Mouse (Mus musculus): ENCODE results near the gene Cyb561d2. TPM values are rescaled to one million over a fixed set of nuclear protein-coding genes. Genes with fewer than 3 reads are reported as not detected.
A peak's percentile ranks its signal among the peaks of the same experiment; 100 is the strongest.

Cyb561d2 gene
- polyA plus RNA-seq, 1 experiment, result 47.7 TPM

DNA sequence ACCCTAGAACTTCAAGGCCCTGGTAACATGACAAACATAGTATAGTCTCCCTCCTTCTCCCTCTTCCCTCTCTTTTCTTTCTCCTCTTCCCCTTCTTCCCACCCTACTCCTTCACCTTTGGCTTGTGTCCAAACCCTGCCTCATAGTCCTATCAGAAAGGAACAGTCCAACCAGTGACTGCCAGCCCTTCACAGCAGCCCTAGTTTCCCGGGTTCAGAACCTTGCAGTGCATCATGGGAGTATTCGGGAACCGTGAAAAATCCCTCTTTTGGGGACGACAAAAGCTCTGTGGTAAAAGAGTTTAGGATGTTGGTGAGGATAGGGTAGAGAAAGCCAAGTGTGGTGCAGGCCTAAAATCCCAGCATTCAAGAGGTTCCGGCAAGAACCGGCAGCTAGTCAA, 21.7 kb downstream of the Cyb561d2 start:
- Histone ChIP-seq H3K4me1 (ENCODE audit: control insufficient read depth, insufficient read depth, insufficient read length, low read length) (peaks cover 16% of the 10 kb centered on the region), H3K4me3 (ENCODE audit: low read depth, low read length) (no peak overlapping the region), H3K27me3 (ENCODE audit: control insufficient read depth, insufficient read depth, low read length) (no peaks in the 10 kb centered on the region), H3K36me3 (ENCODE audit: control insufficient read depth, insufficient read depth, low read length) (no peaks in the 10 kb centered on the region), H3K27ac (ENCODE audit: insufficient read depth, low read depth, low read length) (no peak overlapping the region)
- TF ChIP-seq POLR2A (IDR thresholded peaks at IDR 0.05; ENCODE audit: low read depth, low read length), result no peak
- 70% methylated on average over 6 of the region's 6 CpGs for WGBS

DNA sequence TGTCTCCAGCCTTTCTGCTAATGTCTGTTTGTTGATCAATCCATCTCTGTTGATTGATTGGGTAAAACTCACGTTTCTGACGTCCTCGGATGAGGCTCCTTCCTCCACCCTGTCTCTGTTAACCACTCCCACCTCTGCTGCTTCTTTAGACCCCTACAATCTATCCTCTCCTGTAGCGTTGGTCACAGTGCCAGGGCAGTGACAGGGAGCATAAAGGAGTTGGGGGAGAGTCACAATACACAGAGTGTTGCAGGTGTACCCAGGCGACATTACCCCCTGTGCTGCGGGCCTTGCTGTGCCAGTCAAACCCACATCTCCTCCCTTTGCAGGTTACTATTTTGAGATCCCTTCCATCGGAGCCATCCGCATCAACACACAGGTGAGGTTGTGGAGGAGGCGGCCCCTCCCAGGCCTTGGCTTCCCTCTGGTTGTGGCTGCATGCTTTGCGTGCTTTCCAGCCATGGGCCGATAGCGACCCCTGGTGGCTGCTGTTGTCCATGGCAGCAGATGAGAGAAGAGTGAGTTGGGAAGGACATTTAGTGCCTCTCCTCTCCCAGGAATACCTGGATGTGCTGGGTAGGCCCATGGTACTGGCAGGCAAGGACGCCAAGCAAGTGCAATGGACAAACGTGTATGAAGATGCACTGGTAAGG, 27.6 kb downstream of the Cyb561d2 start:
- peak; percentile 98 for TF ChIP-seq CTCF (IDR thresholded peaks at IDR 0.05; ENCODE audit: extremely low read depth, insufficient read length, insufficient replicate concordance, low read depth, low read length)
- TF ChIP-seq POLR2A (IDR thresholded peaks at IDR 0.05; ENCODE audit: low read depth, low read length), result no peak
- no peak overlapping the region for H3K4me3 ChIP-seq (ENCODE audit: low read depth, low read length)
- no peak overlapping the region for H3K27ac ChIP-seq (ENCODE audit: insufficient read depth, low read depth, low read length)
- WGBS, result 19% methylated on average over 14 of the region's 14 CpGs
- no peaks in the 10 kb centered on the region for H3K4me1 ChIP-seq (ENCODE audit: control insufficient read depth, insufficient read depth, insufficient read length, low read length)
- no peaks in the 10 kb centered on the region for H3K36me3 ChIP-seq (ENCODE audit: control insufficient read depth, insufficient read depth, low read length)
- no peaks in the 10 kb centered on the region for H3K27me3 ChIP-seq (ENCODE audit: control insufficient read depth, insufficient read depth, low read length)

GRCm38 (mm10) chr9:107512326-107512725, 29.7 kb downstream of the Cyb561d2 start:
- Histone ChIP-seq H3K4me1 (ENCODE audit: control insufficient read depth, insufficient read depth, insufficient read length, low read length) (no peaks in the 10 kb centered on the region), H3K27ac (ENCODE audit: insufficient read depth, low read depth, low read length) (no peak overlapping the region), H3K4me3 (ENCODE audit: low read depth, low read length) (no peak overlapping the region), H3K27me3 (ENCODE audit: control insufficient read depth, insufficient read depth, low read length) (no peaks in the 10 kb centered on the region), H3K36me3 (ENCODE audit: control insufficient read depth, insufficient read depth, low read length) (no peaks in the 10 kb centered on the region)
- WGBS, result 86% methylated on average over 16 of the region's 16 CpGs
- TF ChIP-seq POLR2A (IDR thresholded peaks at IDR 0.05; ENCODE audit: low read depth, low read length), result no peak
- TF ChIP-seq CTCF (IDR thresholded peaks at IDR 0.05; ENCODE audit: extremely low read depth, insufficient read length, insufficient replicate concordance, low read depth, low read length), result no peak

DNA sequence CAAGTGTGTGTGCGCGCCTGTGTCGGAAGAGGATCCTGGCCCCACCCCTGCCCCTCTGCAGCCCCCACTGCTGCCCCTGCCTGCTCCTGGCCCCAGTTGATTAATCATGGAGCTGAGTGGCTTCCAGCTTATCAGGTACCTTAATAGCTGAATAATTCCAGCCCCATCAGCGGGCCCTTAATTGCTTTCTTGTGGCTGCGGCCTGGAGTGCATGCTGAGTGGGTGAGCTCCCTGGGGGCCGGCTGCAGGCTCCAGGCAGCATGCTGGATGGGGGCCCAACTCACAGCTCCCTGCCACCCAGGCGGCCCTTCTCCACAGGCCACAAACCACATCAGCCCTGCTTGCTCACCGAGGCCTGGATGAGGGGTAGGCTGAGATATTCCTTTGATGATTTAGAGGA, 30.6 kb downstream of the Cyb561d2 start:
- Histone ChIP-seq H3K4me1 (ENCODE audit: control insufficient read depth, insufficient read depth, insufficient read length, low read length) (no peaks in the 10 kb centered on the region), H3K36me3 (ENCODE audit: control insufficient read depth, insufficient read depth, low read length) (no peaks in the 10 kb centered on the region), H3K27ac (ENCODE audit: insufficient read depth, low read depth, low read length) (no peak overlapping the region), H3K27me3 (ENCODE audit: control insufficient read depth, insufficient read depth, low read length) (no peaks in the 10 kb centered on the region), H3K4me3 (ENCODE audit: low read depth, low read length) (no peak overlapping the region)
- TF ChIP-seq CTCF (IDR thresholded peaks at IDR 0.05; ENCODE audit: extremely low read depth, insufficient read length, insufficient replicate concordance, low read depth, low read length) (no peak), POLR2A (IDR thresholded peaks at IDR 0.05; ENCODE audit: low read depth, low read length) (no peak)
- WGBS, result 62% methylated on average over 8 of the region's 8 CpGs

GRCm38 (mm10) chr9:107510384-107511100, 31.5 kb downstream of the Cyb561d2 start:
- no peak overlapping the region for H3K4me3 ChIP-seq (ENCODE audit: low read depth, low read length)
- no peaks in the 10 kb centered on the region for H3K27me3 ChIP-seq (ENCODE audit: control insufficient read depth, insufficient read depth, low read length)
- no peaks in the 10 kb centered on the region for H3K36me3 ChIP-seq (ENCODE audit: control insufficient read depth, insufficient read depth, low read length)
- no peak for TF ChIP-seq POLR2A (IDR thresholded peaks at IDR 0.05; ENCODE audit: low read depth, low read length)
- no peak for TF ChIP-seq CTCF (IDR thresholded peaks at IDR 0.05; ENCODE audit: extremely low read depth, insufficient read length, insufficient replicate concordance, low read depth, low read length)
- WGBS, result 72% methylated on average over 14 of the region's 14 CpGs
- H3K4me1 ChIP-seq (ENCODE audit: control insufficient read depth, insufficient read depth, insufficient read length, low read length), result no peaks in the 10 kb centered on the region
- no peak overlapping the region for H3K27ac ChIP-seq (ENCODE audit: insufficient read depth, low read depth, low read length)

GRCm38 (mm10) chr9:107508266-107508665, 33.7 kb downstream of the Cyb561d2 start:
- TF ChIP-seq POLR2A (IDR thresholded peaks at IDR 0.05; ENCODE audit: low read depth, low read length) (no peak), CTCF (IDR thresholded peaks at IDR 0.05; ENCODE audit: extremely low read depth, insufficient read length, insufficient replicate concordance, low read depth, low read length) (no peak)
- Histone ChIP-seq H3K36me3 (ENCODE audit: control insufficient read depth, insufficient read depth, low read length) (no peaks in the 10 kb centered on the region), H3K27ac (ENCODE audit: insufficient read depth, low read depth, low read length) (no peak overlapping the region), H3K4me3 (ENCODE audit: low read depth, low read length) (no peak overlapping the region), H3K4me1 (ENCODE audit: control insufficient read depth, insufficient read depth, insufficient read length, low read length) (no peaks in the 10 kb centered on the region), H3K27me3 (ENCODE audit: control insufficient read depth, insufficient read depth, low read length) (no peaks in the 10 kb centered on the region)
- WGBS, result 37% methylated on average over 10 of the region's 10 CpGs

DNA sequence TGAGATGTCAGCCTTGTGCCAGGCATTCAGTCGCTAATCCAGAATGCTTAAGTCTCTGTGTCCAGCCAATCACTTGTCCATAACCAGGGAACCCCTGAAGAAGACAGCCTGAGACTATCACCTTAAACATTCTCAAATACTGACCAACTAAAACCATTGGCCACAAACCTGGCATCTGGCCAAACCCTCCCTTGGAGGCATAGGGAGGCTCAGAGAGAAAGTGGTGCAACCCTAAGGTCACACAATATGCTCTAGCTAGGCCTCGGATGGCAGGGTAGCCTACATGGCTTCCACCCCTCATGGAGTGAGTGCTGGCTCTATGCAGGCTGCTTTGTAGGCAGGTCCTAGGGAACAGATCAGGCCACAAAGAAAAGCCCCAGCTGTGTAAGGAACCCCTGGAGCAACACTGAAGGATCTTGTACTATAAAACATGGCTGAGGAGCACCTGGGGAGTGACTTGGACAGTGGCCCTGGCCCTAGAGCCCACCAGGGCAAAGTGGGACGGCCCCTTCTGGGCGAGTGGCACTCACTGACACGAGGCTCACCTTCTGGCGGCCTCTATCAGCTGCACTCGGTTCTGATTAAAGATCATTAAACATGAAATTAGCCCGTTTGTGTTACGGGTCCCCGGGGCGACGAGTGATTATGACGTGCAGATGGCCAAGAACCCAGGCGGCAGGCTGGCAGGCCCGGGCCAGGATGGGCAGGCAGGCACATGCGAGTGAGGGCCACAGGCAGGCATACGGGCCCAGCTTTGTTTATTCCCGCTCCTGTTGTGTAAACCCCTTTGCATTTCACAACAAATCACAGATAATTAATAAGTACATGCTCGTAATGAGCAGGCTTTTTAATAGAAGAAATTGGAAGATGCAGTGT, 37.1 kb downstream of the Cyb561d2 start:
- no peaks in the 10 kb centered on the region for H3K4me1 ChIP-seq (ENCODE audit: control insufficient read depth, insufficient read depth, insufficient read length, low read length)
- TF ChIP-seq POLR2A (IDR thresholded peaks at IDR 0.05; ENCODE audit: low read depth, low read length) (no peak), CTCF (IDR thresholded peaks at IDR 0.05; ENCODE audit: extremely low read depth, insufficient read length, insufficient replicate concordance, low read depth, low read length) (no peak)
- no peaks in the 10 kb centered on the region for H3K27me3 ChIP-seq (ENCODE audit: control insufficient read depth, insufficient read depth, low read length)
- 71% methylated on average over 19 of the region's 19 CpGs for whole genome bisulfite sequencing
- no peak overlapping the region for H3K27ac ChIP-seq (ENCODE audit: insufficient read depth, low read depth, low read length)
- H3K4me3 ChIP-seq (ENCODE audit: low read depth, low read length), result no peak overlapping the region
- no peaks in the 10 kb centered on the region for H3K36me3 ChIP-seq (ENCODE audit: control insufficient read depth, insufficient read depth, low read length)
